Mouse (Mus musculus) neural tube, embryonic 10.5 days (tissue): ENCODE data around the gene Ocrl.

Experiments used
- DNase-seq: peaks from one replicate; pipeline ENCODE4 v3.0.0-alpha.2; 2017; ENCODE audit warnings: low spot score; ENCODE audit errors: extremely low spot score

Gene Ocrl

GRCm38 (mm10) chrX:47977078-47977477 is 64.9 kb downstream of the Ocrl start:
- no peak for DNase-seq

- DNase-seq = peak; percentile 49
Observed at GRCm38 (mm10) chrX:47985000-47985619, 72.9 kb downstream of the Ocrl start.

DNA sequence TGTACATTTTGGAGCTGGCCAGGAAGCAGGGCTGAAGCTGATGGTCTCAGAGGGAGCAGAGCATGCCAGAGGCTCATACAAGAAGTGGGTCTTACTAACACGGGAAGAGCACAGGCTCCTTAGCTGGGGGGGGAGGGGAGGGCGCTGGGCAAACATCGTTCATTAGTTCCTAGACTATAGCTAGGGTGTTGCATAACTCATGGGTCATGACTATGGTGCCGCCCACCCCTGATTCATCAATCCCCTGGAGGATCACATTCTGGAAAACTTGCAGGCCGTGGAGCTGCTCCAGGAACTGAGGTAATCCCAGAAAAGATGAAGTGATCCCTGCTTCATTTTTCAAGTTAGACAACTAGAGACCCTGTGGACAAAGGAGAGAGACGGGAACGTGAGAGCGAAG is 75.8 kb downstream of the Ocrl start:
- no peak for DNase-seq

- DNase-seq = peak; percentile 73
Observed at GRCm38 (mm10) chrX:47992606-47993005, 80.4 kb downstream of the Ocrl start.

- no peak for DNase-seq
Observed at GRCm38 (mm10) chrX:47998412-47998811, 86.2 kb downstream of the Ocrl start.

GRCm38 (mm10) chrX:48001151-48001550 is 89.0 kb downstream of the Ocrl start:
- DNase-seq = no peak

- no peak for DNase-seq
Observed at GRCm38 (mm10) chrX:48004786-48005185, 92.6 kb downstream of the Ocrl start.

DNA sequence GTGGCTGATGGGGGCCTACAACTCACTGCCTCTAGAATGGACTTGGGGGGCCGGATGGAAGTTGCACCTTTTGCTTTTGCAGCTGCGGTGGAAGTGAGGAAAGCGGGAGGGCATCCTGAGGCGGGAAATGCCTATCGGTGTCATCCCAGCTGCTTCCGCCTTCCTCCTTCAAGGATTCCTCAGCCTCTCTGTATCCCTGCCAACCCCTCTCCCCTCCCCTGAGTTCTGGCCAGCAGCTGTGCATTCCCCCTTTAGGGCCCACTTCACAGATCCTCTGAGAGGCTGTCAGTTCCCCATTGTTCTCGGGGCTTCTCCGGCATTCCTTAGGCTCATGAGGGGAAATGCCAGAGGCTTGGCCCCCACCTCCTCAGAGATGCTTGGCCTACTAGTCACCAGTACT is 93.9 kb downstream of the Ocrl start:
- no peak for DNase-seq

DNA sequence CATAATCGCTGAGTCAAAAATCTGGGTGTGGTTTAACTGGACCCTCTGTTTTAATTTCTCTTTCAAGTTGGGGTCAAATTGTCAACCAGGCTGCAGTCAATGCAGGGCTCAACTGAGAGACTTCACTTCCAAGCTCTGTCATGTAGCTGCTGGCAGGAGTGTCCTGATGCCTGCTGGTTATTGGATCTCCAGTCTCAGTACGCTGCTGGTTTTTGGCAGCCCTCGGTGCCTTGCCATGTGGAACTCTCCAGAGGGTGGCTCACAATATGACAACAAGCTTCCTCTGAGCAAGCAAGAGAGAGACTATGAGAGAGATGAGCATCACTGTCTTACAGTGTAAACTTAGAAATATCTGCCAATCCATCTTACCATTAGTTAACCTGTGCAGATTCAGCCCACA is 99.5 kb downstream of the Ocrl start:
- no peak for DNase-seq
